Mouse (Mus musculus) right cerebral cortex, postnatal 14 days (tissue): ENCODE measurements at regions not wholly inside any gene's neighbourhood (a gene's known extent, or its start where the extent isn't known, plus 50 kb on each side); places are given as distances from the start of the nearest gene placed in this dataset.

Experiments used
- DNase-seq: peaks from one replicate; pipeline ENCODE4 v3.0.0; 2022

GRCm38 (mm10) chr14:105779349-105779748, 117.3 kb downstream of the Spry2 start:
- DNase-seq: peak; percentile 11

DNA sequence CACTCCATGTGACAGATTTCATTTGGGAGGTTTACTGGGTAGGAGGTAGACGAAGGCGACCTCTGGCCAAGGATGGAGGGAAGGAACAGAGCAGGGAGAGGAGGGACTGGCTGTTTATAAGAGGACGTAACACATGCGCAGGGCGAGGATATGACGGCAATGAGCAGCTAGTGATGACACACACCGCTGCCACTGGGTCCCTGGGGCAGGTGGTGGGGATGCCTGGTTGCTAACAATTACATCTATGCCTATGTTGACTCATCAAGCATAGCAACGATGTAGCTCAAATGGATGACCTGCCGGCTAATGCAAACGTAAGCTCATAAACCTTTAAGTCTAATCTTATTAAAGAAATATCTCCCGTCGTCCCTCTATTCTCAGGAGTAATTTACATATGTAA, 122.9 kb downstream of the Spry2 start:
- DNase-seq: no peak

GRCm38 (mm10) chr14:105767100-105767499, 129.5 kb downstream of the Spry2 start:
- no peak for DNase-seq

DNA sequence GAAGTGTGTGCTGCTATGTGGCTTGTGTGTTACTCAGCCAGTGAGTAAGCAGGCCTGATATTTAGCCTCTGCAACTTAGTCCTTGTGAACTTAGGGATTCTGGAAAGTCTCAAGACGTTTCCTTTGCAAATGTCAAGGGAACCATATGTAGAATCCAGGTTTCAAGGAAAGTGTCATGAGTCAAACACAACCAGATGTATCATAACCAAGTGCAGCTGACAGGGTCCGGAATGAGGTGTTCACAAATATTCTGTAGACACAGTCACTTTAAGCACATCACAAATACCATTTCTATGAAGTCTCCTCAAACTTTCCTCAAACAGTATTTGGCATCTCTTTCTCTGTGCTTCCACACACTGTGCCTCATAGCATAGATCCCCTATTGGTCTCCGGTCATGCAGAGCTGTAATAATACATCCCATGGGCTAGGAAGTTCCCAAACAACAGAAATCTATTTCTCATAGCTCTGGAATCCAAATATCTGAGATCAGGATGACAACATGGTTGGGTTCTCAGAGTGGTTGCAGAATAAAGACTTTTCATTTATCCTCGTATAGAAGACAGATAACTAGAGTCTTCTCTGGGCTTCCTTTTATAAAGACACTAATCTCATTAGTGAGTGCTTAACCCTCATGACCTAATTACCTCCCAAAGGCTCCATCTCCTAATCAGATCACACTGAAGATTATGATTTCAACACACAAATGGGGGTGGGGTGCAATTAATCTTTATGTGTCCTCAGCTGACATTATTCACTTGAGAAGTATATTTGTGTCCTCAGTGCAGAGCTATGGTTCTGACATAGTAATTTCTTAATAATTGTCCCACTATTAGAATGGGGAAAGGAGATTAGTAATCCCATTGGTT, 143.9 kb downstream of the Spry2 start:
- no peak for DNase-seq

GRCm38 (mm10) chr14:105751762-105752161, 144.9 kb downstream of the Spry2 start:
- DNase-seq: no peak

DNA sequence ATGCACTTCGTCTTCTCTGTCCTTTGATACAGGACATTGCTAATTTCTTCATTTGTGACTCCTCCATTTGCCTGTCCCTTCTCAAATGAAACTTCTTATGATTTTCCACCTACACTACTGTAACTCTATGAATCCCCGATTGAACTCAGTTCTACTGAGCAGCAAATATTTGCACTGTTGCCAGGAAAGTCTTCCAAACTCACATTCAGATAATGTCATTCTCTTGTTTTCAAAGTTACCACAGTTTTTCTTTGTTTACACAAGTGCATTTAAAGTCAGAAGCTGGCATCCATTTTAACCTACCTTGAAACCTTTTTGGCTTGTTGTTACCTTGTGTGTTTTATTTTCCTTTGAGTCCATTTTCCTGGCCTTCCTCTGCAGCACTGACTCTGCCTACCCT, 152.0 kb downstream of the Spry2 start:
- DNase-seq: no peak

- no peak for DNase-seq
Observed at GRCm38 (mm10) chr14:105744125-105744524, 152.5 kb downstream of the Spry2 start.

- no peak for DNase-seq
Observed at GRCm38 (mm10) chr14:105740889-105741288, 155.7 kb downstream of the Spry2 start.

- no peak for DNase-seq
Observed at GRCm38 (mm10) chr14:105738568-105738967, 158.1 kb downstream of the Spry2 start.

- no peak for DNase-seq
Observed at GRCm38 (mm10) chr14:105736352-105736751, 160.3 kb downstream of the Spry2 start.

GRCm38 (mm10) chr14:105734291-105734690, 162.3 kb downstream of the Spry2 start:
- no peak for DNase-seq

- DNase-seq: no peak
Observed at GRCm38 (mm10) chr14:105733013-105733728, 163.4 kb downstream of the Spry2 start.

DNA sequence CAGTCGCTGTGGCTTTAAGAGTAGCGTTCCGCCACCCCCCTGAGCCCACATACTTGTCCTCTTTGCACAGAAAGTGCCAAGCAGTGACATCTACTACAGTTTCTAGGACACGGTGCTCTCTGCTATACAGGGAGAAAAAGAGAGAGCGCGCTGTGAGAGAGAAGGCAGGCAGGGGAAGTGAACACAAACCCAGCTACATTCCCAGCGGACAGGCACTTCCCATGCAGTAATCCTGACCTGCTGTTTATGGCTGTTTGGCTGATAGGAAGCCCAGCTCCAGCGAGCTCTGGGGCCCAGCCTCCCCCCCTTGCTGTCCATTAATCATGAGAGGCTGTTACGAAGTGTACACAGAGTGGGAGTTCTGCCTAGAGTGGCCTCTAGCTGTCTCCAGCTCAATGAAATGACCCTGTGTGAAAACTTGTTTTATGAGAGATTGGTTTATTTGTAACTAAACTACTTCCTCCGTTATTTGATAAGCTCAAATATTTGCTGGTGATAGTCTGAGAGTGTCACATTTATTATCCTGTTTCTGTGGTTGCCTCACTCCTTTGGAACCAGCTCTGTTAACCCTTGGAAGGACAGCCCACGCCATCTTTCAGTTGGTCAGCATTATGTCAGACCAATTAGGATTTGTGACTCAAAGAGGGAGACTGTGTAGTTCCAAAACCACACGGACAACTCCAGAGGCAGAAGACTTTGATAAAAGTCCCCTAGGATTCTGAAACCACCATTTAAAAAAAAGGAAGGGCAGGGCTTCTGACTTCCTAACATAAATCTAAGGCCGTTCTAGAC, 164.2 kb downstream of the Spry2 start:
- peak; percentile 66 for DNase-seq

DNA sequence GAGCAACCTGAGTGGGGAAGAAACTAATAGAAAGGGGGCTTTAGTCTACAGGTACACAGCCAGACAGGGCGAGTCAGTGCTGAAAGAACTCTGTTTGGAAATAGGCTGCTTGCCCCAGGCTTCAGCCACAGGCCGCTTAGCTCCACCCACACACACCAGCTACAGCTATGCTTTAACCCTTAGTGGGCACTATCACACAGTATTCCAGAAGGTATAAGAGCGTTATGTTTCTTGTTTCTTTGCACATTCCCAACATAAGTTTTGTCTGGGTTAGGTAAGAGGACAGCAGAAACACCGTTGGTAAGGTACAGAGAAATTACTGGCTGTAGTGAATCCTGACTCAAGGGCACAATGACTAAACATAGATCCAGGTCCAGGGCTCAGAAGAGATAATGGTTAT, 165.8 kb downstream of the Spry2 start:
- no peak for DNase-seq

DNA sequence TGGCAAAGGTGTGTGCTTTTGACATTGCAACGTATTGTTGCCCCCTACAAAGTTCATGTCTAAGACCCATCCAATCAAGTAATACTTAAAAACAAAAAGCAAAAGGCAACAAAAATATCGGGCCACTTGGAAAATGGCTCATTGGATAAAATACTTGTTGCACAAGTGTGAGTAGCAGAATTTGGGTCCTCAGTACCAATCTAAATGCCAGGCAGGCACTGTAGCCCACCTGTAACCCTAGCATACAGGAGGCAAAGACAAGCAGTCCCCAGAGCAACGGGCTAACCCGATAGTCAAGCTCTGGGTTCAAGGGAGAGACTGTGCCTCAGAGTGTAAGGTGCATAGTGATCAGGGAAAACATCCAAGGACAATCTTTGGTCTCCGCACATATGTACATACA, 167.8 kb downstream of the Spry2 start:
- DNase-seq: no peak

- DNase-seq: no peak
Observed at GRCm38 (mm10) chr14:105725741-105726140, 170.9 kb downstream of the Spry2 start.

GRCm38 (mm10) chr14:105722923-105723322, 173.7 kb downstream of the Spry2 start:
- DNase-seq: no peak

DNA sequence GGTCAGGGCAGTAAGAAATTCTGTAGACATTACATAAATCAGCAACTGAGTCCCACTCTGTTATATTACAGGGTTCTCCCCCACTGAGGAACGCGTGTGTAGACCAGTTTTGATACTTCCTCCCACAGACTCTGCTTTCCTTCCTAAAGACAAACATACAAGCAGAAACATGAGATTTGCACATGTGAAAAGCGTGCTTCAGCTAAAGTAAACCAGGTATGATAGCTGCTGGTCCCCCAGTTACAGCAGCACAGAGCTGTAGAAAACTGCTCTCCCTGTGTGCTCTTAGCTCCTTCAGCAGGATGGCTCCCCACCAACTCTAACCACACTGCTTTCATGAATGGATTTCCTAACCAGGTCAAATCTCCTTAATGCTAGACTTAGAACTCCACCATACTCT, 175.0 kb downstream of the Spry2 start:
- no peak for DNase-seq

DNA sequence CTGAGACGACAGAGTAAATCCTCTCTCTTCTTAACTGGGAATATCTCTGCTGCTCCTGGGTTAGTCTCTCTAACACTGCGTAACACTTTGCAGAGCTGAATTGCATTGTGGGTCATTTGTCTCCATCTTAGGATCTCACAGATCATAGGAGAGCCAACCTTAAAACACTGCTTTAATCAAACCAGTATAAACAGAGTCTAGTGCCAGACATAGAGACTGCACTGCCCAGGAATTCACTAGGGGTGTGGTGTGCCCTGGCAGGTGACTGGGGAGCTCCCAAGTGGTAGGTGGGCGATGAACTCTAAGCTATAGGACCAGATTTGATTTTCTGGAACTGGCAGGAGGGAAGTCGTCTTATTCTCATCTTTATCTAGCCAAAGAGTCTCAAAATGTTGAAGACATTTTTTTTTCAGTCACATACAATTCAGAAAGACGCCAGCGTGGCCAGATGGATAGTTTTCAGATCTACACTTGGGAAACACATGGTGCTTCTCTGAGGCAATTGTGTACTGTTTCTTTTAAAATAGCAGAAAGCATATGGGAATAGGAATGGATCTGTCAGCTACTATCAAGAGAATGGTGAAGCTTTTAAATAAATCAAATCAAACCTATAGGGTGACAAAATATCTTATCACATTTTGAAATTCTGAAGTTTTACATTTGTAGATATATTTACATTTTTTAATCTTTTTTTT, 175.7 kb downstream of the Spry2 start:
- peak; percentile 25 for DNase-seq

DNA sequence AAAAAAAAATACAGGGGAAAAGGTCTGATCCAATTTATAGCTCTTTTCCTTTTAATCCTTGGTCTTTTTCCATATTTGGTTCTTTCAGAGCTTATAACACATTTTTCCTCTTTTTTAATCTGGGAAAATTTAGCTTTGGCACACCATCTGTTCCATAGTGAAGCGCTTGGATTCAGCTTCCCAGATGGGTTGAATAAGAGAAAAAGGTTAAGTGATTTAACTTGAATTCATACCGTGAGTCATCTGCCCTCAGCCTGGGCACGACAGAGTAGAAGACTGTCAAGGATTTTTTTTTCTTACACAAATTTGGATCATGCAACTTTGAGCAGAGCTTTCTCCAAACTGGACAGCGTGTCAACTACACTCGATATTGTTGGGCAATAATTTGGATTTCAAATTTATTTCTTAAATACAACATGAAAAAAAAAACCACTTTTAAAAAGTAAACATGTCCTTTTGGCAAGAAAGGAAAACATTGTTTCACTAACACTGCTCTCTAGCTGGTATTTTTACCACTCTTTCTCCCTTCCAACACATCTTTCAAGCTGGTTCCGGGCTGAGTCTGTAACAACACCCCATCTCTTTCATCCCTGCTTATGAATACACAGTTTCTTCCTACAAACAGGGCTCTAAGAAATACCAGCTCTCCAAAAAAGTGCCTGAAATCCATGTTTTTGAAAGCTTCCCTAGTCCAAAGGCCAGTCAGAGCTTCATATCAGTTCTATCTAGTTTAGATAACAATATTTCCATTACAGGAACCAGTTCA, 177.8 kb downstream of the Spry2 start:
- DNase-seq: no peak

- no peak for DNase-seq
Observed at GRCm38 (mm10) chr14:105717821-105718220, 178.8 kb downstream of the Spry2 start.

DNA sequence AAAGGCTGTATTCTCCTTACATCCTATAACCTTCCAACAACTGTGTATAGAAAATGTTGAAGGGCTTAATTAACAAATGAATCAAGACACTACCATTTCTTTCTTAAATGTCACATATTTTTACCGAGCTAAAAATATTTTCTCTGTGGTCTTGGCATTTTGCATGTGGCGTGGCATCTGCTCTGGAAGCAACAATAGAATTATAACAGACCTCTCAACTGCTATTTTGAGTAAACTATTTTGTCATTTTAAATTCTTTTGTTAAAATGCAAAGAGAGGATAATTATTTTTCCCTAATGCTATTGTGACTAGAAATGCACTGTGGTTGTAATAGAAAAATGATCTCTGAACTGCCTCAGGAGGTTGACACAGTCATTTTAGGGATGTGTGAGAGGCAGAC, 187.9 kb downstream of the Spry2 start:
- no peak for DNase-seq
